Mouse (Mus musculus): ENCODE data around the gene Nr5a1. TPM values are rescaled to one million over a fixed set of nuclear protein-coding genes. Genes with fewer than 3 reads are reported as not detected.

Nr5a1 gene
- polyA plus RNA-seq, 1 experiment from 2014 or later = 1.1 TPM

GRCm38 (mm10) chr2:38668802-38669580, 45.4 kb downstream of the Nr5a1 start:
- H3K27me3 ChIP-seq = peaks cover 39% of the 10 kb centered on the region
- peaks cover 8% of the 10 kb centered on the region for H3K4me1 ChIP-seq
- H3K36me3 ChIP-seq (replicated peaks) = no peaks in the 10 kb centered on the region
- no peak for ATAC-seq (ENCODE audit: low FRiP score)
- no peak overlapping the region for H3K9ac ChIP-seq
- H3K27ac ChIP-seq = no peak overlapping the region
- H3K4me3 ChIP-seq (replicated peaks) = 0 out of 2 replicates have a peak overlapping the region, but pooled peaks have one; percentile 5
- 11% methylated on average over 17 of the region's 17 CpGs for WGBS
- peak overlapping the region; percentile 39 for H3K4me2 ChIP-seq
- no peaks in the 10 kb centered on the region for H3K9me3 ChIP-seq

DNA sequence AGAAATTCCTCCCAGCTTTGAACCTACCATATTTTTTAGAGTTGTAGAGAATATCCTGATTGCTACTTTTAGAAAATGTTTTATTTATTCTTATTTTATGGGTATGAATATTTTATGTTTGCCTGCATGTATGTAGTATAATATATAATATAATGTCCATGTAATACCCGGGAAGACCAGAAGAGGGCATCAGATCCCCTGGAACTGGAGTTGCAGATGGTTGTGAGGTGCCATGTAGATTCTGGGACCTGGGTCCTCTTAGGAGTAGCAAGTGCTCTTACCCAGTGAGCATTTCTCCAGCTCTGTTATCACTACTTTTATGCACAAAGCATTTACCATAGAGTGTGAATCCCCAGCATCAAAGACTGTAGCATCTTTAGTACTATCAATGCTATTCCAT, 52.9 kb downstream of the Nr5a1 start:
- H3K36me3 ChIP-seq (replicated peaks) = no peaks in the 10 kb centered on the region
- 14% methylated on average over 1 of the region's 1 CpGs for WGBS
- H3K4me1 ChIP-seq = no peaks in the 10 kb centered on the region
- no peak overlapping the region for H3K4me2 ChIP-seq
- H3K27ac ChIP-seq = no peak overlapping the region
- H3K4me3 ChIP-seq (replicated peaks) = no peak overlapping the region
- ATAC-seq (ENCODE audit: low FRiP score) = no peak
- H3K9ac ChIP-seq = no peak overlapping the region
- H3K27me3 ChIP-seq = peaks cover 18% of the 10 kb centered on the region; the same call in 1 of the 2 replicates
- H3K9me3 ChIP-seq = no peaks in the 10 kb centered on the region

DNA sequence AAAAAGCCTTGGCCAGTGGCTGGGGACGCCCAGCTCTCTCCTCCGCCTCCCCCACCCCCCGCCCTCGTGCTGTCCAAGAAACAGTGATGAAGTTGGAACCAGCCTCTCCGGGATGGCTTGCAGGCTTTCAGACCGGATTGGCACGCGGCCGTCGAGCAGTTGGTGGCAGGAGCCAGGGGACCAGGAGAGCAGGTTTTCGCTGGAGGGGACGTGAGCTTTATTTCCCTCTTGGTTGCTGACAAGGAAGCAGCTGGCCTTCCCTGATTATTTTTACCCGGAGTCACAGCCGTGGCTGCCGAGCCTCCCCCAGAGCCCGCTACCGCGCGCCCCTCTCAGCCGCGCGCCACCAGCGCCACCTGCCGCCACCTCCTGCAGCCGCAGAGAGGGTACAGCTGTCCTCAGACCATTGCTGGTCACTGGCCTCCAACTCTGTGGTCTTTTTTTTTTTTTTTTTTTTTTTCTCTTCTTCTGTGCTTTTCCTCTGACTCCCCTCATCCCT, 56.0 kb downstream of the Nr5a1 start:
- ATAC-seq (ENCODE audit: low FRiP score) = peak; percentile 97

GRCm38 (mm10) chr2:38653694-38654093, 60.6 kb downstream of the Nr5a1 start:
- H3K4me3 ChIP-seq (replicated peaks) = no peak overlapping the region
- 88% methylated on average over 2 of the region's 2 CpGs for WGBS
- no peak overlapping the region for H3K27ac ChIP-seq
- no peak overlapping the region for H3K9ac ChIP-seq
- ATAC-seq (ENCODE audit: low FRiP score) = no peak
- H3K4me2 ChIP-seq = no peak overlapping the region
- H3K9me3 ChIP-seq = no peaks in the 10 kb centered on the region
- no peaks in the 10 kb centered on the region for H3K4me1 ChIP-seq
- H3K36me3 ChIP-seq (replicated peaks) = no peaks in the 10 kb centered on the region
- 0 out of 2 replicates have a peak, but pooled peaks cover 8% of the 10 kb centered on the region for H3K27me3 ChIP-seq

More for the DNA sequence above, 56.0 kb downstream of the Nr5a1 start:
- under 1% methylated on average over 24 of the region's 25 CpGs for WGBS
- H3K4me3 ChIP-seq (replicated peaks) = peak overlapping the region; percentile 41
- peak overlapping the region; percentile 59 for H3K4me2 ChIP-seq
- H3K36me3 ChIP-seq (replicated peaks) = no peaks in the 10 kb centered on the region
- H3K27me3 ChIP-seq = 0 out of 2 replicates have a peak, but pooled peaks cover 11% of the 10 kb centered on the region
- peak overlapping the region; percentile 72 for H3K27ac ChIP-seq
- no peaks in the 10 kb centered on the region for H3K9me3 ChIP-seq
- H3K4me1 ChIP-seq = no peaks in the 10 kb centered on the region
- peak overlapping the region; percentile 59 for H3K9ac ChIP-seq

- WGBS = 92% methylated on average over 5 of the region's 5 CpGs
- ATAC-seq (ENCODE audit: low FRiP score) = no peak
Observed at GRCm38 (mm10) chr2:38653293-38653619, 61.1 kb downstream of the Nr5a1 start.

GRCm38 (mm10) chr2:38652565-38653292, 61.6 kb downstream of the Nr5a1 start:
- 76% methylated on average over 10 of the region's 10 CpGs for WGBS
- H3K9me3 ChIP-seq = no peaks in the 10 kb centered on the region
- H3K4me3 ChIP-seq (replicated peaks) = no peak overlapping the region
- H3K4me2 ChIP-seq = no peak overlapping the region
- no peak overlapping the region for H3K9ac ChIP-seq
- no peak overlapping the region for H3K27ac ChIP-seq
- no peak for ATAC-seq (ENCODE audit: low FRiP score)
- H3K4me1 ChIP-seq = no peaks in the 10 kb centered on the region
- H3K36me3 ChIP-seq (replicated peaks) = no peaks in the 10 kb centered on the region
- 0 out of 2 replicates have a peak, but pooled peaks cover 8% of the 10 kb centered on the region for H3K27me3 ChIP-seq

More at GRCm38 (mm10) chr2:38653293-38653619, 61.1 kb downstream of the Nr5a1 start:
- Histone ChIP-seq H3K27ac (no peak overlapping the region), H3K4me2 (no peak overlapping the region), H3K36me3 (replicated peaks) (no peaks in the 10 kb centered on the region), H3K9ac (no peak overlapping the region), H3K4me3 (replicated peaks) (no peak overlapping the region), H3K9me3 (no peaks in the 10 kb centered on the region), H3K27me3 (0 out of 2 replicates have a peak, but pooled peaks cover 8% of the 10 kb centered on the region), H3K4me1 (no peaks in the 10 kb centered on the region)

DNA sequence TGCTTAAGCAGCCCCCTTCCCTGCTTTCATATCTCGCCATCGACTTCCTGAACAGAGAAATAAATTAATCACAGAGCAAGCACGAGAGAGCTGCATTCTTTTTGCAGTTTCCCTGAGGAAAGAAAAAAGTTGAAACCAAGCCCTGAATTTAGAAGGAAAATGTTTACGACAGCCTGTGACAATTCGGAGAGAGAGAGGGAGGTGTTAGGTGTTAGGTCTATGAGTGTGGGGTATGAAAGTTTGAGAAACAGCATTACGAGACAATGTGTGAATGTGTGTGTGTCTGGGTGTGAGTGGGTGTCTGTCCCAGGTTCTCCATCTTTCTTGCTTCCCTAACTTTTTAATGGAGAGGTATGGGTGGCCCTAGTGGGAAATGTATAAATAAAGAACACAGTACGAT, 62.2 kb downstream of the Nr5a1 start:
- no peak overlapping the region for H3K4me3 ChIP-seq (replicated peaks)
- ATAC-seq (ENCODE audit: low FRiP score) = no peak
- no peaks in the 10 kb centered on the region for H3K9me3 ChIP-seq
- peaks cover 4% of the 10 kb centered on the region for H3K4me1 ChIP-seq
- H3K27me3 ChIP-seq = 0 out of 2 replicates have a peak, but pooled peaks cover 8% of the 10 kb centered on the region
- 87% methylated on average over 7 of the region's 7 CpGs for WGBS
- H3K27ac ChIP-seq = no peak overlapping the region
- H3K4me2 ChIP-seq = no peak overlapping the region
- no peak overlapping the region for H3K9ac ChIP-seq
- H3K36me3 ChIP-seq (replicated peaks) = no peaks in the 10 kb centered on the region

DNA sequence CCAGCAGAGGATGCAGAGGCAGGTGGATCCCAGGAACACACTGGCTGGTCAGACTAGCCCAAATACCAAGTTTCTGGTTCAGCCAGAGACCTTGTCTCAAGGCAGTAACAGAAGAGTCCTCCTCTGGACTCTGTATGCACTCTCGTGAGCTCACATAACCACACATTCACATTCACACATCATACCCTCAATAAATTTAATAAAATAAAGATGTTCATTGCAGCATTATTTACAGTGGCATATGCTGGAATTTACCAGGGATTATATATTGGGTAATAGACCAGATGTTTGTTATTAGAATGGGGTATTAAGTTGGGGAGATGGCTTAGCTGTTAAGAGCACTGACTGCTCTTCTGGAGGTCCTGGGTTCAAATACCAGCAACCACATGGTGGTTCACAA, 64.0 kb downstream of the Nr5a1 start:
- Histone ChIP-seq H3K4me2 (no peak overlapping the region), H3K9me3 (no peaks in the 10 kb centered on the region), H3K4me1 (peaks cover 5% of the 10 kb centered on the region), H3K36me3 (replicated peaks) (no peaks in the 10 kb centered on the region), H3K27ac (no peak overlapping the region), H3K27me3 (no peaks in the 10 kb centered on the region), H3K4me3 (replicated peaks) (no peak overlapping the region), H3K9ac (no peak overlapping the region)
- 86% methylated on average over 1 of the region's 1 CpGs for WGBS
- no peak for ATAC-seq (ENCODE audit: low FRiP score)

GRCm38 (mm10) chr2:38647661-38648060, 66.7 kb downstream of the Nr5a1 start:
- Histone ChIP-seq H3K27me3 (no peaks in the 10 kb centered on the region), H3K4me2 (no peak overlapping the region), H3K4me1 (peaks cover 17% of the 10 kb centered on the region), H3K9me3 (no peaks in the 10 kb centered on the region), H3K4me3 (replicated peaks) (no peak overlapping the region), H3K9ac (no peak overlapping the region), H3K36me3 (replicated peaks) (no peaks in the 10 kb centered on the region), H3K27ac (peak overlapping the region; percentile 54; the same call in 1 of the 2 replicates)
- ATAC-seq (ENCODE audit: low FRiP score) = no peak
- WGBS = 87% methylated on average over 7 of the region's 7 CpGs

GRCm38 (mm10) chr2:38647201-38647606, 67.1 kb downstream of the Nr5a1 start:
- Histone ChIP-seq H3K9me3 (no peaks in the 10 kb centered on the region), H3K4me3 (replicated peaks) (no peak overlapping the region), H3K4me1 (peaks cover 21% of the 10 kb centered on the region), H3K27me3 (no peaks in the 10 kb centered on the region), H3K9ac (no peak overlapping the region), H3K36me3 (replicated peaks) (no peaks in the 10 kb centered on the region), H3K4me2 (no peak overlapping the region), H3K27ac (peak overlapping the region; percentile 54; the same call in 1 of the 2 replicates)
- peak; percentile 44; the same call in 1 of the 2 replicates for ATAC-seq (ENCODE audit: low FRiP score)
- WGBS = 64% methylated on average over 8 of the region's 8 CpGs

- 0% methylated on average over 3 of the region's 3 CpGs for WGBS
- peak; percentile 42; the same call in 1 of the 2 replicates for ATAC-seq (ENCODE audit: low FRiP score)
Observed at GRCm38 (mm10) chr2:38645936-38646335, 68.4 kb downstream of the Nr5a1 start.

More at GRCm38 (mm10) chr2:38645936-38646335, 68.4 kb downstream of the Nr5a1 start:
- no peaks in the 10 kb centered on the region for H3K9me3 ChIP-seq
- H3K27me3 ChIP-seq = no peaks in the 10 kb centered on the region
- H3K27ac ChIP-seq = no peak overlapping the region
- H3K9ac ChIP-seq = no peak overlapping the region
- H3K4me2 ChIP-seq = no peak overlapping the region
- H3K36me3 ChIP-seq (replicated peaks) = peaks cover 7% of the 10 kb centered on the region
- H3K4me3 ChIP-seq (replicated peaks) = no peak overlapping the region
- H3K4me1 ChIP-seq = peaks cover 21% of the 10 kb centered on the region

Data from forebrain, embryonic 12.5 days (tissue).